Mouse (Mus musculus) thymus, postnatal 25 days (tissue): ENCODE measurements around the gene Cox5a.
A peak's percentile ranks its signal among the peaks of the same experiment; 100 is the strongest.

Experiments
- DNase-seq: peaks from one replicate; pipeline ENCODE4 v3.0.0; 2022

Cox5a gene

GRCm38 (mm10) chr9:57531946-57532345 is 10.9 kb downstream of the Cox5a start:
- no peak for DNase-seq

- no peak for DNase-seq
Observed at GRCm38 (mm10) chr9:57536362-57536761, 15.3 kb downstream of the Cox5a start.

- peak; percentile 86 for DNase-seq
Observed at GRCm38 (mm10) chr9:57537044-57537727, 16.1 kb downstream of the Cox5a start, which contains the start of gene Fam219b. Fam219b (plus strand) TSS chr9:57537528.

GRCm38 (mm10) chr9:57537728-57538181 is 16.7 kb downstream of the Cox5a start:
- DNase-seq = no peak

GRCm38 (mm10) chr9:57539550-57539949 is 18.5 kb downstream of the Cox5a start:
- DNase-seq = no peak

GRCm38 (mm10) chr9:57541312-57541711 is 20.2 kb downstream of the Cox5a start:
- no peak for DNase-seq

GRCm38 (mm10) chr9:57543951-57544350 is 22.9 kb downstream of the Cox5a start:
- no peak for DNase-seq

- no peak for DNase-seq
Observed at GRCm38 (mm10) chr9:57547287-57547686, 26.2 kb downstream of the Cox5a start.

- DNase-seq = no peak
Observed at GRCm38 (mm10) chr9:57547869-57548268, 26.8 kb downstream of the Cox5a start.

GRCm38 (mm10) chr9:57549186-57549585 is 28.1 kb downstream of the Cox5a start:
- DNase-seq = no peak

- no peak for DNase-seq
Observed at GRCm38 (mm10) chr9:57550126-57550862, 29.2 kb downstream of the Cox5a start.

- peak; percentile 58 for DNase-seq
Observed at GRCm38 (mm10) chr9:57552139-57552887, 31.2 kb downstream of the Cox5a start, which contains the start of gene Mpi. Mpi (minus strand) TSS chr9:57552763.

- DNase-seq = no peak
Observed at GRCm38 (mm10) chr9:57553119-57553518, 32.0 kb downstream of the Cox5a start.

GRCm38 (mm10) chr9:57554753-57555152 is 33.7 kb downstream of the Cox5a start:
- no peak for DNase-seq

GRCm38 (mm10) chr9:57557215-57557614 is 36.1 kb downstream of the Cox5a start:
- DNase-seq = no peak

GRCm38 (mm10) chr9:57558625-57559024 is 37.6 kb downstream of the Cox5a start:
- DNase-seq = no peak

- DNase-seq = no peak
Observed at GRCm38 (mm10) chr9:57559568-57559967, 38.5 kb downstream of the Cox5a start.

- DNase-seq = no peak
Observed at GRCm38 (mm10) chr9:57560263-57560662, 39.2 kb downstream of the Cox5a start.

- DNase-seq = peak; percentile 92
Observed at GRCm38 (mm10) chr9:57560861-57561710, 40.0 kb downstream of the Cox5a start, which contains the start of gene Scamp2. Scamp2 (plus strand) TSS chr9:57560943.

- DNase-seq = no peak
Observed at GRCm38 (mm10) chr9:57561711-57562099, 40.6 kb downstream of the Cox5a start.

- no peak for DNase-seq
Observed at GRCm38 (mm10) chr9:57562896-57563372, 41.9 kb downstream of the Cox5a start.

- DNase-seq = no peak
Observed at GRCm38 (mm10) chr9:57564609-57565008, 43.5 kb downstream of the Cox5a start.
